ENCODE assay signal across 8 mouse cellular contexts in the genomic region with DNA sequence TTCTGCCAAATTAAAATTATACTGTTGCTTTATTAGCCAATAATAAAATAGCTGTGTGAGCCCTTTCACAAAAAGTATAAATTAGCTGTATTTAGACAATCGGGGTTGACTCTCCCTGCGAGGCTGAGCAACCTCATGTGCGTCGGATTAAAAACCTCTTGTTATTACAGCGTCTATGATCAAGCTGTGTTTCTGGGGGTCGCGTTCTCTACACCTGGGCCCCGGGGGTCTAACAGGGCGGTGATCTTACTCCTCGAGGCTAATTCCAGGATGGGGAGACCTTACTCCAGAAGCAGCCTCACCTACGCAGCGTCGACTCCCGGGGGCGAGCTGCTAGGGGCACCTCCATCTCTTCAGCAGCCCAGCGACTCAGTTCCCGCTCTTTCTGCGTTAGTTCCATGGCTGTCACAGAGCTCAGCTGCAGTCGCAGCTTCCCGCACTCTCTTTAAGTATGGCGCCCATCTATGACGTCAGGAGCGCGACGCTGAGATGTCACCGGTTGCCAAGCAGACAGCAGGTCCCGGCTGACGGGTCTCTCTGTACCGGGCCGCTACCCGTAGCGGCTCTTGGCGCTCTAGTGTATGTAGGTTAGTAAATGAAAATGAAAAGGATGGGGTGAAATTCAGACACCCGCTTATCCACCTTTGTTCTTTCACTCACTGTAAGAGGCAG. TPM values are rescaled to one million over a fixed set of nuclear protein-coding genes. Genes with fewer than 3 reads are reported as not detected.
DNase-seq lines count a peak whose midpoint lies in the region; ATAC-seq and TF ChIP-seq lines count a peak whose summit lies in the region.

A gene (minus strand): TSS at position 466 of the 672 bp plus-strand sequence.

- H3K79me2 ChIP-seq in MEL (ENCODE audit: control insufficient read depth, insufficient read depth, low read length, poor library complexity), result peaks cover 3% of the 10 kb centered on the region; the same call in 1 of the 2 replicates

- TF ChIP-seq CTCF in MEL (IDR thresholded peaks at IDR 0.05 in 2 of 3, conservative IDR thresholded peaks at IDR 0.05 in 1 of 3; ENCODE audit: control insufficient read depth in 1 of 3, insufficient read depth in 1 of 3, low read depth in 2 of 3, low read length in 3 of 3, poor library complexity in 1 of 3, severe bottlenecking in 1 of 3), result 0 out of 6 replicates have a peak, but pooled peaks of 1 of the 3 experiments have one; percentile 4
- TF ChIP-seq CTCF in cerebellum, adult 2 months (IDR thresholded peaks at IDR 0.05; ENCODE audit: borderline replicate concordance, insufficient read depth, low read depth, low read length), result no peak
- TF ChIP-seq CTCF in lung, postnatal 0 days (IDR thresholded peaks at IDR 0.05), result no peak

- TF ChIP-seq RAD21 in MEL (IDR thresholded peaks at IDR 0.05; ENCODE audit: low read depth, low read length), result no peak

- H3K9me3 ChIP-seq in MEL (replicated peaks; ENCODE audit: insufficient read depth, low read length), result no peaks in the 10 kb centered on the region
- no peaks in the 10 kb centered on the region for H3K9me3 ChIP-seq in hindbrain, embryonic 10.5 days
- H3K9me3 ChIP-seq in lung, postnatal 0 days (ENCODE audit: low read length), result no peaks in the 10 kb centered on the region

- peaks cover 0 to 2% of the 10 kb centered on the region in 2 experiments; a peak in 3 of 4 replicates for H3K27me3 ChIP-seq in MEL (ENCODE audit: control insufficient read depth in 1 of 2, insufficient read depth in 2 of 2, low read length in 2 of 2)
- no peaks in the 10 kb centered on the region for H3K27me3 ChIP-seq in cerebellum, adult 2 months (ENCODE audit: control insufficient read depth, insufficient read depth, low read length)
- H3K27me3 ChIP-seq in hindbrain, embryonic 10.5 days (ENCODE audit: insufficient read depth, poor library complexity, severe bottlenecking), result no peaks in the 10 kb centered on the region
- H3K27me3 ChIP-seq in lung, postnatal 0 days (replicated peaks; ENCODE audit: insufficient read depth, low read length), result no peaks in the 10 kb centered on the region

- WGBS in cerebellum, adult 2 months, result 1% methylated on average over 34 of the region's 34 CpGs
- WGBS in hindbrain, embryonic 10.5 days, result under 1% methylated on average over 34 of the region's 34 CpGs
- under 1% methylated on average over 34 of the region's 34 CpGs for WGBS in lung, postnatal 0 days

- H3K4me3 ChIP-seq in MEL (ENCODE audit: control insufficient read depth in 1 of 2, insufficient read depth in 1 of 2, low read depth in 2 of 2, low read length in 2 of 2), result peak within 1 kb of the TSS; percentile 82 to 93
- H3K4me3 ChIP-seq in cerebellum, adult 2 months (replicated peaks; ENCODE audit: insufficient read depth, low read depth, low read length), result peak within 1 kb of the TSS; percentile 89
- H3K4me3 ChIP-seq in hindbrain, embryonic 10.5 days, result peak within 1 kb of the TSS; percentile 78
- peak within 1 kb of the TSS; percentile 54 for H3K4me3 ChIP-seq in lung, postnatal 0 days (ENCODE audit: low read depth, low read length)

- DNase-seq in MEL (ENCODE audit: low read depth, low spot score), result peak; percentile 97
- DNase-seq in cerebellum, adult 2 months, result peak; percentile 91 to 93
- peak; percentile 94 for DNase-seq in forelimb bud, embryonic 11.5 days (ENCODE audit: low read depth, low spot score)
- DNase-seq in hindbrain, embryonic 10.5 days (ENCODE audit: low spot score), result peak; percentile 92
- peak; percentile 92 for DNase-seq in layer of hippocampus, adult 9-11 months
- peak; percentile 93 for DNase-seq in lung, postnatal 0 days (ENCODE audit: low spot score)
- DNase-seq in ovary, postnatal 14 days (ENCODE audit: low spot score), result peak; percentile 89
- DNase-seq in thymus, postnatal 14 days, result peak; percentile 93

- H3K27ac ChIP-seq in MEL (ENCODE audit: control insufficient read depth, low read depth, low read length), result peak within 1 kb of the TSS; percentile 60
- H3K27ac ChIP-seq in cerebellum, adult 2 months (ENCODE audit: insufficient read depth, low read length), result peak within 1 kb of the TSS; percentile 62; the same call in 1 of the 2 replicates
- H3K27ac ChIP-seq in hindbrain, embryonic 10.5 days, result peak within 1 kb of the TSS; percentile 85
- no peak within 1 kb of the TSS for H3K27ac ChIP-seq in lung, postnatal 0 days (ENCODE audit: low read length)

- peak within 1 kb of the TSS; percentile 86 for H3K4me2 ChIP-seq in lung, postnatal 0 days (replicated peaks; ENCODE audit: low read depth, low read length)

- no peak for TF ChIP-seq EP300 in MEL (IDR thresholded peaks at IDR 0.05; ENCODE audit: low read depth in 1 of 2, low read length in 2 of 2)
- no peak for TF ChIP-seq EP300 in lung, postnatal 0 days (IDR thresholded peaks at IDR 0.05)

- peak within 1 kb of the TSS; percentile 95 for H3K9ac ChIP-seq in MEL (ENCODE audit: control insufficient read depth, low read depth, low read length, poor library complexity, severe bottlenecking)
- peak within 1 kb of the TSS; percentile 50 for H3K9ac ChIP-seq in lung, postnatal 0 days (replicated peaks; ENCODE audit: low read depth)

- no peaks in the 10 kb centered on the region for H3K4me1 ChIP-seq in MEL (ENCODE audit: control insufficient read depth in 1 of 2, insufficient read depth in 2 of 2, low read length in 2 of 2)
- H3K4me1 ChIP-seq in cerebellum, adult 2 months (ENCODE audit: control insufficient read depth, insufficient read depth, low read length), result no peaks in the 10 kb centered on the region
- H3K4me1 ChIP-seq in hindbrain, embryonic 10.5 days (replicated peaks), result peaks cover 13% of the 10 kb centered on the region
- H3K4me1 ChIP-seq in lung, postnatal 0 days (ENCODE audit: insufficient read depth, low read depth, low read length), result peaks cover 3% of the 10 kb centered on the region; the same call in 1 of the 2 replicates

- peak in 1 of 2 experiments; percentile 80; a peak in 2 of 4 replicates for TF ChIP-seq POLR2A in MEL (IDR thresholded peaks at IDR 0.05; ENCODE audit: control insufficient read depth in 1 of 2, insufficient read depth in 1 of 2, low read depth in 1 of 2, low read length in 2 of 2, poor library complexity in 1 of 2)
- peak; percentile 82; the same call in 1 of the 2 replicates for TF ChIP-seq POLR2A in cerebellum, adult 2 months (IDR thresholded peaks at IDR 0.05; ENCODE audit: borderline replicate concordance, insufficient read depth, low read length)

- no peaks in the 10 kb centered on the region for H3K36me3 ChIP-seq in MEL (ENCODE audit: control insufficient read depth in 1 of 2, insufficient read depth in 2 of 2, low read length in 2 of 2)
- peaks cover 35% of the 10 kb centered on the region for H3K36me3 ChIP-seq in hindbrain, embryonic 10.5 days
- H3K36me3 ChIP-seq in lung, postnatal 0 days (ENCODE audit: insufficient read depth, low read length), result no peaks in the 10 kb centered on the region

- ATAC-seq in lung, postnatal 0 days, result peak; percentile 98

TF ChIP-seq in MEL, 35 proteins besides CTCF, POLR2A, EP300 and RAD21 (continues in another document):
- TF ChIP-seq NELFE (IDR thresholded peaks at IDR 0.05; ENCODE audit: low read depth, low read length) (peak; percentile 48), CHD1 (IDR thresholded peaks at IDR 0.05; ENCODE audit: low read depth, low read length) (no peak), CHD2 (IDR thresholded peaks at IDR 0.05; ENCODE audit: low read length) (peak; percentile 90), NRF1 (IDR thresholded peaks at IDR 0.05; ENCODE audit: insufficient read depth, low read depth, low read length, poor library complexity, severe bottlenecking) (no peak), MYB (IDR thresholded peaks at IDR 0.05; ENCODE audit: low read depth, low read length) (no peak), ZC3H11A (IDR thresholded peaks at IDR 0.05; ENCODE audit: low read depth, low read length) (no peak), GABPA (IDR thresholded peaks at IDR 0.05; ENCODE audit: low read depth, low read length) (no peak), POLR2AphosphoS2 (IDR thresholded peaks at IDR 0.05; ENCODE audit: low read length) (no peak; the same call in 1 of the 2 replicates), USF1 (IDR thresholded peaks at IDR 0.05; ENCODE audit: low read depth, low read length) (no peak), HCFC1 (IDR thresholded peaks at IDR 0.05; ENCODE audit: low read depth, low read length) (peak; percentile 93), ELF1 (IDR thresholded peaks at IDR 0.05; ENCODE audit: low read depth, low read length) (0 out of 2 replicates have a peak, but pooled peaks have one; percentile 49), BHLHE40 (IDR thresholded peaks at IDR 0.05; ENCODE audit: borderline replicate concordance, low read depth, low read length) (no peak), MAZ (IDR thresholded peaks at IDR 0.05; ENCODE audit: low read depth, low read length) (no peak), TBP (IDR thresholded peaks at IDR 0.05; ENCODE audit: low read depth, low read length) (peak; percentile 90), ETS1 (IDR thresholded peaks at IDR 0.05; ENCODE audit: low read depth, low read length) (peak; percentile 67; the same call in 1 of the 2 replicates), USF2 (IDR thresholded peaks at IDR 0.05; ENCODE audit: borderline replicate concordance in 1 of 2, insufficient read depth in 1 of 2, low read depth in 1 of 2, low read length in 2 of 2) (no peak), ZNF384 (IDR thresholded peaks at IDR 0.05; ENCODE audit: low read depth, low read length) (no peak), E2F4 (IDR thresholded peaks at IDR 0.05; ENCODE audit: borderline replicate concordance, low read depth, low read length) (peak; percentile 91; the same call in 1 of the 2 replicates), POLR2AphosphoS5 (IDR thresholded peaks at IDR 0.05; ENCODE audit: borderline replicate concordance, low read depth, low read length) (no peak), SIN3A (IDR thresholded peaks at IDR 0.05; ENCODE audit: low read length) (peak; percentile 98), ZMIZ1 (IDR thresholded peaks at IDR 0.05; ENCODE audit: low read depth, low read length) (peak; percentile 67; the same call in 1 of the 2 replicates), MXI1 (IDR thresholded peaks at IDR 0.05; ENCODE audit: low read depth, low read length) (peak; percentile 91), TCF12 (IDR thresholded peaks at IDR 0.05; ENCODE audit: low read depth, low read length) (peak; percentile 44; the same call in 1 of the 2 replicates), MAX (IDR thresholded peaks at IDR 0.05; ENCODE audit: low read length) (no peak; the same call in 1 of the 2 replicates), JUND (IDR thresholded peaks at IDR 0.05; ENCODE audit: low read depth, low read length) (no peak)

RNA-seq across cellular contexts. Expression of the gene that starts here (rescaled TPM):
- 34.3 and 35.0 TPM in 2 replicates for total RNA-seq in MEL (2012; rRNA removed)
- polyA plus RNA-seq in MEL (2012; ENCODE audit: insufficient read depth in 1 of 2, insufficient read length in 2 of 2, low read depth in 1 of 2, low replicate concordance in 2 of 2, missing spikeins in 1 of 2), result 10 to 100 TPM in 1 of 2 experiments, not detected in 1; 55.9 TPM
- 16.4 and 17.1 TPM in 2 replicates for polyA plus RNA-seq in cerebellum, adult 2 months (2012; rRNA removed)
- polyA plus RNA-seq in hindbrain, embryonic 10.5 days (2016; fragmentation: Nextera tagmentation; extraction: Ambion mirVana), result 63.9 and 76.3 TPM in 2 replicates
- 10.0 and 10.3 TPM in 2 replicates for polyA plus RNA-seq in lung, postnatal 0 days (2015; fragmentation: Nextera tagmentation; extraction: Ambion mirVana)
